In the genomic region with DNA sequence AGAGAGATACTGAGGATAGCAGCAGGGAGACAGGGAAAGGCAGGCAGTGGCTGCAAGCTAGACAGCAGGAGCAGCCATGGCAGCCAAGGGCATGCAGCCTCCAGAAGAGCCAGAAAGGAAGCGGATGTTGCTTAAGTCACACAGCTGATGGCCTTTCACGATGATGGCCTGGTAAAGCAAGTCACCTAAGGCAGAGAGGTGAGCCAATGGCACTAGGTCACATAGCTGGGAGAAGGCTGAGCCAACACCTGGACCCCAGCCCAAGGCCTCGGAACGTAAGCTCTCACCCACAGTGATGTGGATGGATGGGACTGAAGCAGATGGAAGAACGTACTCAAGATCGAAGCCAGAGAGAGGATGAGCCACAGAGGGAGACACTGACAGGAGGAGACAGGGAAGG, we compare ENCODE assay signal across 21 mouse cellular contexts. TPM values are rescaled to one million over a fixed set of nuclear protein-coding genes. Genes with fewer than 3 reads are reported as not detected.
DNase-seq lines count a peak whose midpoint lies in the region; ATAC-seq lines count a peak whose summit lies in the region.
"Had no signal": no experiment of that assay in that cellular context is flagged by ENCODE, and none has a peak within 500 bp of the region (broad histone marks: within the 10 kb centered on the region; RNA-seq: fewer than 3 reads in every experiment).

No protein-coding gene starts in this region.

- H3K4me1 ChIP-seq in limb, embryonic 13.5 days = peaks cover 20% of the 10 kb centered on the region

- peak; percentile 92 for DNase-seq in heart, adult 11 months
- DNase-seq in heart, adult 18-20 months = no peak
- DNase-seq in adrenal gland, postnatal 10 days = peak; percentile 75
- peak; percentile 82 for DNase-seq in adrenal gland, postnatal 14 days
- DNase-seq in thymus, postnatal 4 days = no peak
- DNase-seq in spleen, postnatal 10 days (ENCODE audit: low spot score in 2 of 2) = no peak
- DNase-seq: cerebellum, adult 2 months; gastrocnemius, postnatal 14 days; heart, postnatal 4 days; kidney, adult 8-10 months; kidney, postnatal 14 days; right cerebral cortex, postnatal 14 days had no signal

- WGBS in limb, embryonic 13.5 days = 84% methylated on average over 6 of the region's 6 CpGs

- 0 out of 2 replicates have a peak overlapping the region, but pooled peaks have one; percentile 19 for H3K9ac ChIP-seq in limb, embryonic 13.5 days
- H3K9ac ChIP-seq: forebrain, embryonic 15.5 days; intestine, embryonic 15.5 days; limb, embryonic 12.5 days; liver, embryonic 15.5 days had no signal

- H3K4me3 ChIP-seq in limb, embryonic 13.5 days = no peak overlapping the region
- H3K4me3 ChIP-seq: forebrain, embryonic 15.5 days; intestine, embryonic 15.5 days; limb, embryonic 12.5 days; liver, embryonic 15.5 days had no signal

- H3K36me3 ChIP-seq in limb, embryonic 13.5 days = peaks cover 6% of the 10 kb centered on the region; the same call in 1 of the 2 replicates
- H3K36me3 ChIP-seq: forebrain, embryonic 15.5 days; intestine, embryonic 15.5 days had no signal

- no peaks in the 10 kb centered on the region for H3K9me3 ChIP-seq in limb, embryonic 13.5 days
- H3K9me3 ChIP-seq: forebrain, embryonic 15.5 days; intestine, embryonic 15.5 days; limb, embryonic 12.5 days; liver, embryonic 15.5 days had no signal

- ATAC-seq in limb, embryonic 13.5 days (ENCODE audit: low FRiP score, low read depth) = no peak
- ATAC-seq: forebrain, embryonic 15.5 days; hindbrain, embryonic 16.5 days; lung, postnatal 0 days had no signal

- no peak overlapping the region for H3K27ac ChIP-seq in limb, embryonic 13.5 days
- H3K27ac ChIP-seq: forebrain, embryonic 15.5 days; intestine, embryonic 15.5 days; limb, embryonic 12.5 days; macrophage had no signal

- H3K27me3 ChIP-seq in limb, embryonic 13.5 days = no peaks in the 10 kb centered on the region
- H3K27me3 ChIP-seq: forebrain, embryonic 15.5 days; intestine, embryonic 15.5 days; limb, embryonic 12.5 days; liver, embryonic 15.5 days had no signal

- H3K4me2 ChIP-seq in limb, embryonic 13.5 days (replicated peaks) = no peak overlapping the region
- H3K4me2 ChIP-seq: forebrain, embryonic 15.5 days; intestine, embryonic 15.5 days; limb, embryonic 12.5 days; liver, embryonic 15.5 days; midbrain, embryonic 11.5 days had no signal

RNA-seq across cellular contexts. Expression of gene Scarb1, which starts 17.8 kb away (rescaled TPM):
- total RNA-seq in heart, adult 18-20 months (2021) = 10 to 100 TPM; 26.6 to 34.7 TPM
- total RNA-seq in adrenal gland, postnatal 10 days (2021) = 1,000 to 10,000 TPM in 1 of 2 experiments, 100 to 1,000 TPM in 1; 506 to 1,242 TPM
- 1,757 and 2,166 TPM in 2 replicates for total RNA-seq in adrenal gland, postnatal 14 days (2021)
- polyA plus RNA-seq in limb, embryonic 13.5 days (2015; fragmentation: Nextera tagmentation; extraction: Ambion mirVana) = 44.3 and 44.4 TPM in 2 replicates

Comparison
In these comparisons a context has a peak if more than half of its experiments do, and no peak if none do; other contexts are left out.
1. DNase-seq: peak in heart, adult 11 months (single experiment), adrenal gland, postnatal 10 days (single experiment) and adrenal gland, postnatal 14 days (single experiment); none in heart, adult 18-20 months (0 of 2), thymus, postnatal 4 days (single experiment) and spleen, postnatal 10 days (0 of 2).
2. RNA of gene Scarb1, which starts 17.8 kb away (total RNA-seq): 1,757 to 2,166 TPM in adrenal gland, postnatal 14 days and 506 to 1,242 TPM in adrenal gland, postnatal 10 days; 26.6 to 34.7 TPM in heart, adult 18-20 months; every median in the first group is over 10 times any median in the second.